Mouse (Mus musculus): ENCODE measurements around the gene Inf2. TPM values are rescaled to one million over a fixed set of nuclear protein-coding genes. Genes with fewer than 3 reads are reported as not detected.

Gene Inf2
- polyA plus RNA-seq, 1 experiment, result 2.9 TPM

DNA sequence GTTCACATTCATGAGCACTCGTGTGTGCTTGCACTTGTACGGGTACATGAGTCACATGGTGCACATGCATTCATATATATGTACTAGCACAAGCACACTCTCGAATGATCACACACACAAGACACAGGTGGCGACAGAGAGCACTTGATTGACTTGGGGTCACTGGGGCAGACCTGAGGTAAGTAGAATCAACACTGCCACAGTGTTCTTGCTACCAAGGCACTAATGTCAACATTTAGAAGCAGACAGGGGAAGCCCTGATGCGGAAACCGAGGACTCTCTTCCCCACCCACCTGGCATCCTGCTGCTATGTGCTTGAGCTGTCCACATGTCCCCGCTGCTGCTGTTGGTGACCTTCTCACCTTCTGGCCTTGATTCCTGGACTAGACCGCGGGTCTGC lies 45.1 kb downstream of the Inf2 start:
- Histone ChIP-seq H3K4me3 (ENCODE audit: control insufficient read depth, low read depth, low read length) (no peak overlapping the region), H3K4me1 (ENCODE audit: control insufficient read depth, insufficient read depth, low read length) (peaks cover 7% of the 10 kb centered on the region), H3K36me3 (ENCODE audit: control insufficient read depth, insufficient read depth, low read length) (no peaks in the 10 kb centered on the region), H3K27me3 (ENCODE audit: control insufficient read depth, insufficient read depth, low read length) (no peaks in the 10 kb centered on the region), H3K27ac (ENCODE audit: control insufficient read depth, insufficient read depth, low read depth, low read length) (no peak overlapping the region)
- TF ChIP-seq CTCF (IDR thresholded peaks at IDR 0.05; ENCODE audit: control insufficient read depth, insufficient read depth, insufficient replicate concordance, low read depth, low read length), result no peak
- TF ChIP-seq POLR2A (IDR thresholded peaks at IDR 0.05; ENCODE audit: control insufficient read depth, low read depth, low read length), result no peak

GRCm38 (mm10) chr12:112639526-112639925 lies 50.9 kb downstream of the Inf2 start:
- TF ChIP-seq CTCF (IDR thresholded peaks at IDR 0.05; ENCODE audit: control insufficient read depth, insufficient read depth, insufficient replicate concordance, low read depth, low read length) (no peak), POLR2A (IDR thresholded peaks at IDR 0.05; ENCODE audit: control insufficient read depth, low read depth, low read length) (no peak)
- H3K27ac ChIP-seq (ENCODE audit: control insufficient read depth, insufficient read depth, low read depth, low read length), result no peak overlapping the region
- peaks cover 12% of the 10 kb centered on the region for H3K4me1 ChIP-seq (ENCODE audit: control insufficient read depth, insufficient read depth, low read length)
- H3K27me3 ChIP-seq (ENCODE audit: control insufficient read depth, insufficient read depth, low read length), result no peaks in the 10 kb centered on the region
- H3K36me3 ChIP-seq (ENCODE audit: control insufficient read depth, insufficient read depth, low read length), result no peaks in the 10 kb centered on the region
- H3K4me3 ChIP-seq (ENCODE audit: control insufficient read depth, low read depth, low read length), result peak overlapping the region; percentile 30

DNA sequence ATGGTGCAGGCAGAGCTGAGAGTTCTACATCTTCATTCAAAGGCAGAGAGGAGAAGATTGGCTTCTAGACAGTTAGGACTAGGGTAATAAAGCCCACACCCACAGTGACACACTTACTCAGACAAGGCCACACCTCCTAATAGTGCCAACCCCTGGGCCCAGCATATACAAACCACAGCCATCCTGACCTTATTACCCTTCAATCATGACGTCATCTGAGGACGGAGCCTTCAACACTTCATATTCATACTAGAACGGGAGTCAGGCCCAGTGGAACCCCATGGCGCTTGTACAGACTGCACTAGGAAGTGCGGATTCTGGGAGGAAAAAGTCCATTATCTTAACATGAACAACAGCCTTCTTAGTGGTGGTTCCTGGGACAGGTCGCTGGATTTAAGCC lies 54.5 kb downstream of the Inf2 start:
- no peak for TF ChIP-seq CTCF (IDR thresholded peaks at IDR 0.05; ENCODE audit: control insufficient read depth, insufficient read depth, insufficient replicate concordance, low read depth, low read length)
- TF ChIP-seq POLR2A (IDR thresholded peaks at IDR 0.05; ENCODE audit: control insufficient read depth, low read depth, low read length), result no peak
- H3K27me3 ChIP-seq (ENCODE audit: control insufficient read depth, insufficient read depth, low read length), result no peaks in the 10 kb centered on the region
- H3K4me3 ChIP-seq (ENCODE audit: control insufficient read depth, low read depth, low read length), result peak overlapping the region; percentile 25; the same call in 1 of the 2 replicates
- H3K36me3 ChIP-seq (ENCODE audit: control insufficient read depth, insufficient read depth, low read length), result no peaks in the 10 kb centered on the region
- H3K4me1 ChIP-seq (ENCODE audit: control insufficient read depth, insufficient read depth, low read length), result peaks cover 27% of the 10 kb centered on the region
- H3K27ac ChIP-seq (ENCODE audit: control insufficient read depth, insufficient read depth, low read depth, low read length), result no peak overlapping the region

DNA sequence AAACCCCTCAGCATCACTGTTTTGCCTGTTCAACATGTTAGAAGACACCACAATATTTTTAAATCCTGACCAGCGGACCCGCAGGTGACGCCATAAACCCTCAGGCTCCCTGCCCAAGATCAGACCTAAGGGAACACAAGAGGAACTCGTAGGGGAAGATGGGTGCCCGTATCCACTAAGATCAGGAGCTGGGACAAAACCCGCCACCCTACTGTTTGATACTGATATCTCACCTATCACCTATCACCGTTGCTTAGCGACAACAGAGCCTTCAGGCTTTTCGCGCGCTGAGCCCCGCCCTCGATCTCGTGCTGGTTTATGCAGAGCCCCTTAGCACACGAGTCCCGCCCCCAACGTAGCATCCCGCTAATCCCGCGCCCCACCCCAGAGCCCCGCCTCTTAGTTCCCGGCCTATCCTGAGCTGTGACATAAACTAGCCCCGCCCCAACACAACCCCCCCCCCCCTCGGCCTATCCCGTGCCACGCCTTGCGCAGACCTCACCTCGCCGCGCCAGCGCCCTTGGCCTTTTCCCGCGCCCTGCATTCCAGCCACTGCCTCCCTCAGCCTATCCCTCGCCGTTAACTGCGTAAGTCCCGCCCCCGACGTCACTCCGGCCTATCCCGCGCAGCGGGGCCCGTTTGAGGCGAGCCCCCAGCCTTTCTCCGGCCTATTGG lies 55.7 kb downstream of the Inf2 start, which contains the start of gene Siva1:
Gene Siva1, plus strand, starts transcription at position 500 of the 675 bp plus-strand sequence.
- Histone ChIP-seq H3K27me3 (ENCODE audit: control insufficient read depth, insufficient read depth, low read length) (no peaks in the 10 kb centered on the region), H3K36me3 (ENCODE audit: control insufficient read depth, insufficient read depth, low read length) (no peaks in the 10 kb centered on the region), H3K4me1 (ENCODE audit: control insufficient read depth, insufficient read depth, low read length) (peaks cover 26% of the 10 kb centered on the region), H3K27ac (ENCODE audit: control insufficient read depth, insufficient read depth, low read depth, low read length) (peak within 1 kb of the TSS; percentile 95), H3K4me3 (ENCODE audit: control insufficient read depth, low read depth, low read length) (peak within 1 kb of the TSS; percentile 93)
- TF ChIP-seq CTCF (IDR thresholded peaks at IDR 0.05; ENCODE audit: control insufficient read depth, insufficient read depth, insufficient replicate concordance, low read depth, low read length), result no peak
- peak; percentile 17; the same call in 1 of the 2 replicates for TF ChIP-seq POLR2A (IDR thresholded peaks at IDR 0.05; ENCODE audit: control insufficient read depth, low read depth, low read length)

GRCm38 (mm10) chr12:112644855-112645506 lies 56.4 kb downstream of the Inf2 start:
- Histone ChIP-seq H3K27me3 (ENCODE audit: control insufficient read depth, insufficient read depth, low read length) (no peaks in the 10 kb centered on the region), H3K4me3 (ENCODE audit: control insufficient read depth, low read depth, low read length) (peak overlapping the region; percentile 92), H3K36me3 (ENCODE audit: control insufficient read depth, insufficient read depth, low read length) (no peaks in the 10 kb centered on the region), H3K4me1 (ENCODE audit: control insufficient read depth, insufficient read depth, low read length) (peaks cover 23% of the 10 kb centered on the region), H3K27ac (ENCODE audit: control insufficient read depth, insufficient read depth, low read depth, low read length) (peak overlapping the region; percentile 87)
- no peak for TF ChIP-seq CTCF (IDR thresholded peaks at IDR 0.05; ENCODE audit: control insufficient read depth, insufficient read depth, insufficient replicate concordance, low read depth, low read length)
- peak; percentile 57 for TF ChIP-seq POLR2A (IDR thresholded peaks at IDR 0.05; ENCODE audit: control insufficient read depth, low read depth, low read length)

GRCm38 (mm10) chr12:112646139-112646538 lies 57.6 kb downstream of the Inf2 start:
- Histone ChIP-seq H3K4me3 (ENCODE audit: control insufficient read depth, low read depth, low read length) (peak overlapping the region; percentile 16; the same call in 1 of the 2 replicates), H3K27ac (ENCODE audit: control insufficient read depth, insufficient read depth, low read depth, low read length) (no peak overlapping the region), H3K4me1 (ENCODE audit: control insufficient read depth, insufficient read depth, low read length) (peaks cover 23% of the 10 kb centered on the region), H3K27me3 (ENCODE audit: control insufficient read depth, insufficient read depth, low read length) (no peaks in the 10 kb centered on the region), H3K36me3 (ENCODE audit: control insufficient read depth, insufficient read depth, low read length) (no peaks in the 10 kb centered on the region)
- TF ChIP-seq CTCF (IDR thresholded peaks at IDR 0.05; ENCODE audit: control insufficient read depth, insufficient read depth, insufficient replicate concordance, low read depth, low read length) (no peak), POLR2A (IDR thresholded peaks at IDR 0.05; ENCODE audit: control insufficient read depth, low read depth, low read length) (no peak)

GRCm38 (mm10) chr12:112648081-112648480 lies 59.5 kb downstream of the Inf2 start:
- TF ChIP-seq CTCF (IDR thresholded peaks at IDR 0.05; ENCODE audit: control insufficient read depth, insufficient read depth, insufficient replicate concordance, low read depth, low read length) (no peak), POLR2A (IDR thresholded peaks at IDR 0.05; ENCODE audit: control insufficient read depth, low read depth, low read length) (no peak)

More at GRCm38 (mm10) chr12:112648081-112648480, 59.5 kb downstream of the Inf2 start:
- H3K36me3 ChIP-seq (ENCODE audit: control insufficient read depth, insufficient read depth, low read length), result no peaks in the 10 kb centered on the region
- no peak overlapping the region for H3K4me3 ChIP-seq (ENCODE audit: control insufficient read depth, low read depth, low read length)
- H3K4me1 ChIP-seq (ENCODE audit: control insufficient read depth, insufficient read depth, low read length), result peaks cover 21% of the 10 kb centered on the region
- H3K27me3 ChIP-seq (ENCODE audit: control insufficient read depth, insufficient read depth, low read length), result no peaks in the 10 kb centered on the region
- H3K27ac ChIP-seq (ENCODE audit: control insufficient read depth, insufficient read depth, low read depth, low read length), result no peak overlapping the region
